Mouse (Mus musculus) testis, adult 2 months (tissue): ENCODE data around the gene Faim2.

Experiments
- CTCF ChIP-seq: fragments of 200-500 bp; IDR thresholded peaks from 2 replicates; pipeline ENCODE4 v1.5.1; 2012; ENCODE audit warnings: low read depth, mild to moderate bottlenecking, inconsistent platforms, low read length, moderate library complexity; ENCODE audit not compliant: control insufficient read depth, insufficient read depth, insufficient replicate concordance
- POLR2A ChIP-seq: fragments of 200-500 bp; IDR thresholded peaks from 2 replicates; pipeline ENCODE4 v1.6.1; 2012; ENCODE audit warnings: low read depth, mild to moderate bottlenecking, inconsistent platforms, low read length, moderate library complexity; ENCODE audit not compliant: control insufficient read depth

DNA sequence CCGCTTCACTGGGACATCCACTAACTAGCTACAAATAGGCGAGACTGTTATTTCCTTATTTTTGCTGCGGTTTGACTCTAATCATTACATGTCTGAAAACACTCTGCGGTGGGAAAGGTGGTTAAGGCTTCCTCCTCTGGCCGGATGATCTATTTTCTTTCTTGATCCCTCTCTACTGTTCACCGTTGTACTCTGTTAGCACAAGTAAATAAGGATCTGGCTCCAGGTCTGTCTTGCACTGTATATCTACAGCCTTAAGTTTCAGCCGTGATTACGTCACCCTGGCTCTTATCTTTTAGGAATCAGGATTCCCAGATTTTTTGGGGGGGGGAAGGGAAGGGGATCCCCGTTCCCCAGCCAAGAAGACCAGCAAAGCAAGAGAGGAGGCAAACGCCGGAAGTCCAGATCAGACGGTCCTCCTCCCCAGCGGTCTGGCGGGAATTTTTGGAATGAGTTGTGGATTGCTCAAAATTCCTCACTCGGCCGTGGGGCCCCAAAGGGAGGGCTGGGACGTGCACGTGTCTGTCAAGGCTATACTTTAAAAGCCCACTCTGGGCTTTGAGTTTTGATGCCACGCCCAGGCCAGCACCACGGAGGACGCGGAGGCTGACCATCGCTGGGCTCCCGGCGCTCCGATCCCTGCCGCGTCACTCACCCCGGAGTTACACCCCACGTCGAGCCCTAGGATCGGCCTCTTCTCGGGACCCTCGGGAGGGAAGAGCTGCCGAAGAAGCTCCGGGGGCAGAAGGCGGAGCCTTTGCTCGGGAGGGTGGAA is 54.0 kb downstream of the Faim2 start:
- TF ChIP-seq CTCF (no peak), POLR2A (no peak)
